Mouse (Mus musculus) layer of hippocampus, adult 18-20 months (tissue): ENCODE measurements around the gene Frk. TPM values are rescaled to one million over a fixed set of nuclear protein-coding genes. Genes with fewer than 3 reads are reported as not detected.
A peak's percentile ranks its signal among the peaks of the same experiment; 100 is the strongest.
"Not testable (repeated sequence)": the region's sequence is repeated elsewhere in the genome, so short reads cannot be mapped to it uniquely, and the experiment has no call there.

ENCODE experiments used
- DNase-seq, 2 experiments: peaks; one replicate each; pipeline ENCODE4 v3.0.0; 2022; ENCODE audit warnings: low spot score in 2 of 2
- total RNA-seq, 2 experiments: library from RNA; stranded (reverse); gene quantifications; 2 replicates each; pipeline ENCODE4 v1.2.3; 2021

The Frk gene
- total RNA-seq, 2 experiments from 2014 or later: 0.18 to 0.54 TPM

- DNase-seq: no peak
Observed at GRCm38 (mm10) chr10:34615474-34615873, 132.3 kb downstream of the Frk start.

DNA sequence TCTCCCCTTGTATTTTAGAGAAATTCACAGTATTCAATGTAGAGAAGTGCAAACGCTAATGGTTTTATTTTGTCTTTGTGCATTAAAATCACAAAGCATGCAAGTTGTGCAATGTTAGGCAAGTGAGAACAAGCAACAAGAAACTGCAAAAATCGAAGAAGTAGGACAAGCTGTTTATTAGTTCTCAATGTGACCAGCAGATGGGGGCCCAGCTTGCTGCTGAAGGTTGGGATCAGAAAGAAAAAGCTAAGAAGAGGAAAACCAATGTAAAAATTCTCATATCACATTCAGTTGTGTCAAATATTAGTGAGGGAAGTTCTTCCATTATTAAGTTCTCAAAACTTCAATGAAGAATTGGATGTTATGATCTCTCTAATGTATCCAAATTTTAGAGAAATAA is 134.0 kb downstream of the Frk start:
- peak in 1 of 2 experiments; percentile 25 for DNase-seq

- DNase-seq: no peak
Observed at GRCm38 (mm10) chr10:34618490-34618889, 135.3 kb downstream of the Frk start.

DNA sequence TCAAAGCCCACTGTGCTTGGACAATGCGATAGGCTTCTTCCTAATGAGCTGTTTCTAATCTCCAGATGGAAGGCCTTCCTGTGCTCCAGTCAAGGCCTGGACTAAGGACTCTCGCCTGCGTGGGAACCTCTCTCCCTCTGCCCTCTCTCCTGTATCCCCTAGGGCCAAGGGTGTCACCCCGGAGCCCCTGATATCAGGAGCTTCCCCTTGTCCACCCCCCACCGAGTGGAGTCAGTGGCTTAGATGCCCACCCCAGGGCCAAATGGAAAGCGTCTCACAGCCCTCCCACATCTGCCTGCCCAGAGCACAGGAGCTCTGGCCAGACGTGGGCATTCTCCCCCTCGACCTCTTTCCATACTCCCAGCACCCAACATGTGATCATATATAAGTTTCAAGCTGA is 137.3 kb downstream of the Frk start:
- not testable (repeated sequence) for DNase-seq

GRCm38 (mm10) chr10:34638245-34638644 is 155.0 kb downstream of the Frk start:
- DNase-seq: no peak

Other genes with a start within 250 kb of the Frk start
- gene Tspyl1, start 201.2 kb upstream of the Frk start, total RNA-seq: 100 to 1,000 TPM; 177 to 179 TPM
- 100 to 1,000 TPM; 378 TPM for gene Tspyl4, start 186.0 kb upstream of the Frk start, total RNA-seq
- under 1 TPM in 1 of 2 experiments, not detected in 1; 0.10 TPM for gene Col10a1, start 93.4 kb upstream of the Frk start, total RNA-seq
- 1 to 10 TPM; 2.8 to 3.7 TPM for gene Nt5dc1, start 64.8 kb upstream of the Frk start, total RNA-seq